Mouse (Mus musculus) urinary bladder, postnatal 10 days (tissue): ENCODE results near the gene Olfr9.
"Not testable (repeated sequence)": the region's sequence is repeated elsewhere in the genome, so short reads cannot be mapped to it uniquely, and the experiment has no call there.

ENCODE experiments used
- DNase-seq: peaks from one replicate; pipeline ENCODE4 v3.0.0; 2022; ENCODE audit warnings: low spot score

Olfr9 gene

DNA sequence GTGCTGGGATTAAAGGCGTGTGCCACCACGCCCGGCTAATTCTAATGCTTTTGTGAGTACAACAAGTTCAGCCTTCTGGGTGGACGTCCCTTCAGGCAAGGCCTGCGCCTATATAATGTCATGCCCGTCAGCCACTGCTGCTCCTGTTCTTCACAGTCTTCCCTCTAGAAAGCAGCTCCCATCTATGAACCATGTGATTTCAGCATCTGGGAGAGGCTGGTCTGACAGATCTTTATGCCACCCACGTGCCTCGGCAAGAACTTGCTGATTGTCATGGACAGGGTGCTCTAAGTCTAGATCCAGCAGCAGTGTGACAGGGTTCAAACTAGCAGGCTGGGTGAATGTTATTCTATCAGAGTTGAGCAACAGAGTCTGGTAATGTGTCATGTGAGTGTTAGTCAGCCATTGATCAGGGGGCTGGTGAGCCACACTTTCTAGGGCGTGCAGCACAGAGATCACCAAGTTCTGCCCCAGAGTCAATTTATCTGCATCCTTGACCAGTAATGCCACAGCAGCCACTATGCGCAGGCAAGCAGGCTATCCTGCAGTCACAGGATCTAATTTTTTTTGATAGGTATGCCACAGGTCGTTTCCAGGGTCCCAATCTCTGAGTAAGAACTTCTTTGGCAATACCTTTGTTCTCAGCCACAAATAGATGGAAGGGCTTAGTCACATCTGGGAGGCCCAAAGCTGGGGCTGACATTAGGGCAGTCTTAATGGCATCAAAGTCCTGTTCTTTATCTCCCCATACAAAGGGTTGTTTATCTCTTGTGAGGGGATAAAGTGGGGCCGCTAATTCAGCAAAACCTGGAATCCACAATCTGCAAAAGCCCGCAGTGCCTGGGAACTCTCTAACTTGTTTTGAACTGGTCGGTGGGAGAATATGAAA, 15.0 kb downstream of the Olfr9 start:
- DNase-seq, result no peak

- DNase-seq, result no peak
These were observed 21.1 kb downstream of the Olfr9 start, which contains the start of gene Olfr763 for GRCm38 (mm10) chr10:129010288-129010841. Gene Olfr763 (plus strand): TSS chr10:129010791.

GRCm38 (mm10) chr10:129011511-129011910, 22.3 kb downstream of the Olfr9 start:
- DNase-seq, result not testable (repeated sequence)

- no peak for DNase-seq
These were observed 25.2 kb downstream of the Olfr9 start for GRCm38 (mm10) chr10:129014477-129014876.

- no peak for DNase-seq
These were observed 34.1 kb downstream of the Olfr9 start for GRCm38 (mm10) chr10:129023319-129023718.

DNA sequence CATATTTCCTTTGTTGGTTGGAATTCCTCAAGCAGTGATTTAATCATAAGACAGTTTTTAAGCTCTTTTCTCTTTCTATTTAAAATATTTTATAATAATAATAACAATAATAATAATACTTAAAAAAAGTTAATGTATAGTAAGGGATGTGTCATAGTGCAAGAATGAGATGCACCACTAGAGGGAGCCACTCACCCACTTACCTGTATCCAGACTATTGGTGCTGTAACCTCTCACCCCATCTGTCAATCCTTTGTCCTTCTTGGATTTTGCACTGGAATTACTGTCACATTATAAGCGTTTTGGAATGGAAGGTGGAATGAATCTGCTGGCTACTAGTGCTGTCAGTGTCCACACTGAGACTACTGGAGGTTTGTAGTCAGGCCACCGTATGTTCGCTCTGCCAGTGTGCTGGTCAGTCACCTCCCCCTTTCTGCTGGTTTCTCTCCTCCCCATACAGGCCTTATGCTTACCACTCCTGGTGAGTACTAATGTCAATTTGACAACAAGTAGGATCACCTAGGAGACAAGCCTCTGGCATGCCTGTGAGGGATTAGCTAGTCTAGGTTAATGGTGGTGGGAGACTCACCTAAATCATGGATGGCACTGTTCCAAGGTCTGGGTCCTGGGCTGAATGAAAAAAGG, 36.9 kb downstream of the Olfr9 start:
- DNase-seq, result no peak

GRCm38 (mm10) chr10:129028343-129028742, 39.1 kb downstream of the Olfr9 start:
- no peak for DNase-seq

- no peak for DNase-seq
These were observed 50.6 kb downstream of the Olfr9 start, which contains the start of gene Olfr764-ps1 for GRCm38 (mm10) chr10:129039796-129040195. Gene Olfr764-ps1 (minus strand): TSS chr10:129039896.
